Mouse (Mus musculus): ENCODE data around the gene Stfa3. TPM values are rescaled to one million over a fixed set of nuclear protein-coding genes. Genes with fewer than 3 reads are reported as not detected.

The Stfa3 gene
- total RNA-seq, 2 experiments from 2014 or later = 1.0 TPM; not detected in 1

Other genes with a start within 250 kb of the Stfa3 start
- not detected for gene Gm5416, start 245.0 kb downstream of the Stfa3 start, total RNA-seq (2021)
- not detected for gene 2010005H15Rik, start 233.9 kb downstream of the Stfa3 start, total RNA-seq (2021)
- 1 to 10 TPM; 1.3 to 2.9 TPM for gene Stfa1, start 178.4 kb downstream of the Stfa3 start, total RNA-seq (2021)
- gene BC117090, start 121.1 kb downstream of the Stfa3 start, total RNA-seq (2021) = not detected
- gene BC100530, start 87.6 kb downstream of the Stfa3 start, total RNA-seq (2021) = 1 to 10 TPM in 1 of 2 experiments, not detected in 1; 1.7 TPM
- under 1 TPM in 1 of 2 experiments, not detected in 1; 0.84 TPM for gene Stfa2, start 46.9 kb downstream of the Stfa3 start, total RNA-seq (2021)
- under 1 TPM in 1 of 2 experiments, not detected in 1; 0.15 TPM for gene Casr, start 106.7 kb upstream of the Stfa3 start, total RNA-seq (2021)
- 1 to 10 TPM in 1 of 2 experiments, under 1 TPM in 1; 0.77 to 1.9 TPM for gene Cd86, start 210.7 kb upstream of the Stfa3 start, total RNA-seq (2021)
- gene Ildr1, start 238.6 kb upstream of the Stfa3 start, total RNA-seq (2021) = not detected